Mouse (Mus musculus): Measurements from ENCODE around the gene Hist1h3h.
A peak's percentile ranks its signal among the peaks of the same experiment; 100 is the strongest.

Gene Hist1h3h

DNA sequence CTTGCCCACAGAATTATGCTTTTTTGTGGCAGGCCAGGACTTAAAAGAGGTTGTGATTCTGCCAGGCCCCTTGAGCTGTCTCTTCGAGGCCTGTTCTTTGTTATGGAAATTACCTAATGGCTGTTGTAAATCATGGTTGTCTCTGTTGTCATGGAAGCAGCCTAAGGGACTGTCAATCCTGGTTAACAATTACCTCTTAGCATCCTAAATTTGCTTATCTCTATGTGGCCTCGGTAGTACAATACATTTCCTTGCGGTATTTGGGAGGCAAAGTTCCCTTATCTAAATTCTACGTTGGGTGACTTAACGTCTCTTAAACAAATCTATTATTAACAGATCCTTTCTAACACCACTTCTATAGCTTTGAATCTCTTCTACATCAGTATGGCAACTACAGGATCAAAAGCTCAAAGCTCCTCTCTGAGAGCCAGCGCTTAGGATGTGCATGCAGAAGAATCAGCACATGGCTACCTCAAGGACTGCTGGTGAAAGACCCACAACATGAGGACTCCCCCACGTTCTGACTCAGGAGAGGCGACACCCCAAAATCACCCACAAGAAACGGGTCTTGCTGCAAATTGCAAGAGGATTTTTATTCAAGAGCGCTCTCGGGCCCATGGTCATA is 10.6 kb downstream of the Hist1h3h start:
- DNase-seq (ENCODE audit: low read depth, low spot score): no peak

DNA sequence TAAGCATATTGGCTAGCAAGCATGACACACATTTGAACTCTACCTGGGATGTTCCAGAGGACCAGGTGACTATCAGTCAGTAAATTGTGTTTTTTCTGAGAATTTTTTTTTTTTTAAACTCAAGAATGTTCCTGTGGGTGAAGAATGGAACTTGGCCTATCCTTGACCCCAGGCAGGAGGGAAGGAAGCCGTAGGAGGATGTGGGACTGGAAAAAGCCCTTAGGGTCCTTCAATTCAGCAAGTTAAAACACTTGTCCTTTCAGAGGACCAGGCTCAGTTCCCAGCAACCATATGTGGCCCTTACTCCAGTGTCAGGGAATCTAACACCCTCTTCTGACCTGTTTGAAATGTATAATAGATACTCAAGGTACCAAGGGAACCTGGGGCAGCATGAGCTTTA is 12.1 kb downstream of the Hist1h3h start:
- DNase-seq (ENCODE audit: low read depth, low spot score): no peak

DNA sequence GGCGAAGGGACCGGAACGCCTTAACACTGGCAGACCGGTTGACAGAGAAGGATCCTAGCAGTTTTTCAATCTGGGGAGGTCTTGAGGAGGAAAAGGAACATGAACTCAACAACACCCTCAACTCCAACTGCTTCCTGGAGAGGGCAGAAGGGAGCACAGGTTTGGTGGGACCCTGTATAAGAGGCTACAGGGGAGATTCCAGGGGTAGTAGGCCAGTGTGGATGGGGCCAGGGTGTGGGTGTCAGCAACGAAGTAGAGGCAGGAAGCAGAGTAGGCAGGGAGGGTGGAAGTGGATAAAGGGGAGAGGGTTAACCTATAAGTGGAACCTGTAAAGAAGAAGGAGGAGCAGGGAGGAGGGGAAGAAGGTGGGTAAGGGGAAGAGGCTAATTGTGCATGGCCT is 16.0 kb downstream of the Hist1h3h start:
- DNase-seq (ENCODE audit: low read depth, low spot score): peak; percentile 48

DNA sequence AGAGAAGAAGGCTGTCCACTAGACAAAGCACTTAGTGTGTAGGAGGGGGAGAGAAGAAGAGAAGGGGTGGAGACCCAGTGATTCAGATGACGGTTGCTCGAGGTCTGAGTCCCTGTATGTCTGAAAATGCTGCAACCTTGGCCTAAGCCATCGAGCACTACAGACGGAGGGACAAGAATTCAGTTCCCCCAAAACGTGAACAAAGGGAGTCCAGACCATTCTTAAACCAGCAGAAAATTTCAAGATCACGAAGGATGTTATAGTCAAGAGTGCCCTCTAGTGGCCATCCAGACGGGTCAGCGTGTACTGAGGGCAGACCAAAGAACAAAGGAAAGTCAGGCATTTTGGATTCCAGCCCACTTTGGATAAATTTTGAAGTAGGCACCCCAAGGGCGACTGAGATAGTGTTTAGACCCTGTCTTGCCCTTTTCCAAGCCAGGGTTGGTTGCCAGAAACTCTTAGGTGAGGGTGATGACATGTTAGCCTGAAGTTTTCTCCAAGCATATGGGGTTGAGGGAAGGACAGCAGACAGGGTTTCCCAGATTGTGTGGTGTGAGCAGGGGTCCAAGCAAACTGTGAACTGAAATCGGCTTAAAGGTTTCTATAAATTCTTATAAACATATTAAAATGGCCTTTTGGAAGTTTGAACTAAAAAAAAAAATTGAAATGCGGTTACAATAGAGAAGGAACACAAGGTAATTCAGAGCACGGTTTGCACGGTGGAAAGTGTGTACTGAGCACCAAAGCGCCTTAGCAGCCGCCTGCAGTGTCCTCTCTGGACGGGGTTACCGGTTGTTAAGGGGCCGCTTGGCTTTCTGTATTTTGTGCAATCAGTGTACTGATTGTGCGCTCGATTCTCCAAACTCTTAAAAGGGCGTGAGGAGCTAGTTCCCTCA is 16.8 kb downstream of the Hist1h3h start:
- DNase-seq (ENCODE audit: low read depth, low spot score): peak; percentile 90

DNA sequence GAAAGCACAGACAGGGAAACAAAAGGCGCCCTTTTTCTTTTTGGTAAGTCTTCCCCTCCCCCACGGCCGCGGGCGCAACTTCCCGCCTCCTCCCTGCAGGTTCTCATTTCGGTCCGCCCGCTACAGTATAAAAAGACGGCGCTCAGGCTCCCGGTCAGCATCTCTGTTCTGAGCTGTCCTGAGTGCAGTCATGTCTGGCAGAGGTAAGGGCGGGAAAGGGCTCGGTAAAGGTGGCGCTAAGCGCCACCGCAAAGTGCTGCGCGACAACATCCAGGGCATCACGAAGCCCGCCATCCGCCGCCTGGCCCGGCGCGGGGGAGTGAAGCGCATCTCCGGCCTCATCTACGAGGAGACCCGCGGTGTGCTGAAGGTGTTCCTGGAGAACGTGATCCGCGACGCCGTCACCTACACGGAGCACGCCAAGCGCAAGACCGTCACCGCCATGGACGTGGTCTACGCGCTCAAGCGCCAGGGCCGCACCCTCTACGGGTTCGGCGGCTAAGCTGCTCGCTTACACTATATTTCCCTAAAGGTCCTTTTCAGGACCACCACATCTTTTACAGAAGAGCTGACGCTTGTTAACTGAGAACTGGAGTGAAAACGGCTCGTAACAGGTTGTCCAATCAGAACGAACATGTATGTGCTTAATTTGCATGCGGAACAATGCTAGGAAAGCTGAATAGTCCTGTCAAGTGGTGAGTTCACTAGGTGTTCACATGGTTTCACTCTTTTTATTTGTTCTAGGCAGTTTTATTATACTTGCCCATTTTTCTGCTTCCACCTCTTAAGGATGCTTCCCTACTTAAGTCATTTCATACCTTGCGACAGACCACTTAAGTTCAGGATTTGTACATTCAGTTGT is 17.7 kb downstream of the Hist1h3h start, which contains the start of gene Hist1h4j:
Gene Hist1h4j, plus strand, starts transcription at position 159 of the 862 bp plus-strand sequence.
- peak; percentile 94 for DNase-seq (ENCODE audit: low read depth, low spot score)

DNA sequence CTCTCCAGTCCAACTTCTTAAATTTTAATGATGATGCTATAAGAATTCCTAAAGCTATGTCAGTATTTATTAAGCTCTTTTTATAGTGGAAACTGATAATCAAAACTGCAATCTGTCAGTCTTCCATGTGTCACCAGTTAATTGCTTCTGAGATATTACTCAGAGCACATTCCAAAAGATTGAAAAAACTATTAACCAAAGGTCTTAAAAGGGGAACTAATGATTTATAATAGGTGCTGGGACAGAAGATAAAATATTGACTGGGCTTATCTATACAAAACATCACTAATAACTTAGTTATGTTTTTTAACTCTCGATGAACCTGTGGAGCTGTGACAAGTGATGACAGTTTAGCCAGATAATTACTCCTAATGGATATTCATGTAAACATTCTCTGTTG is 27.5 kb downstream of the Hist1h3h start:
- DNase-seq (ENCODE audit: low read depth, low spot score): no peak

DNA sequence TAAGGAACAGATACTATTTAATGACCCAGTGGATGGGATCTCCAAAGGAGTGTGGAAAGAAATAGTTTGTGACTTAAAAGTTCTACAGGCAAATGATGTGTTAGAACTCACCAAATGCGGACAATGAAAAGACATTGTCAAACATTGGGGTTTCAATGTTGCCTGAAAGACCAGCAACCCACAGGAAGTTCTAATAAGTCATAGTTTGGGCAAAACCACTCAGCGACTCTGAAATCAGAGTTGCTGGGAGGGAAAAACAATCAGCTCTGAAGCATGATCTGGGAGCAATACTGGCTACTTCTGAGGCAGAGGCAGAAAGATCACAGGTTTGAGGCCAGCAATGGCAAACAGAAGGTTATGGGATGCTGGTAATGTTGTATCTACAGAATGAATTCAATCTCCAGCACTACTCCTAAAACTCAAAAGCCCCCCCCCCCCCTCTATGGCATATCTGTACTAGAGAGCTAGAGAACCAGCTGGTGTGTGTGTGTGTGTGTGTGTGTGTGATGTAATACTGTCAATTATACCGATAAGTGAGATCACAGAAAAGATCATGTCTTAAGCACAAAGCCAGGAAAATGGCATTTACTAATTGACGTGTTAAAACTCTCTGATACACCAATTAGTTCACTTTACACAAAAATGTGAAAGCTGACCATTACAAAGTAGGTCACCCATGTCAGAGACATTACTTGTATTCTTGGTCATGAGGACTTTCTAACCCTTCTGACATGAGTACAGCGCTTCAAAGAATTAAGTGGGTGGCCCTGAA is 32.1 kb downstream of the Hist1h3h start:
- peak; percentile 72 for DNase-seq (ENCODE audit: low read depth, low spot score)

DNA sequence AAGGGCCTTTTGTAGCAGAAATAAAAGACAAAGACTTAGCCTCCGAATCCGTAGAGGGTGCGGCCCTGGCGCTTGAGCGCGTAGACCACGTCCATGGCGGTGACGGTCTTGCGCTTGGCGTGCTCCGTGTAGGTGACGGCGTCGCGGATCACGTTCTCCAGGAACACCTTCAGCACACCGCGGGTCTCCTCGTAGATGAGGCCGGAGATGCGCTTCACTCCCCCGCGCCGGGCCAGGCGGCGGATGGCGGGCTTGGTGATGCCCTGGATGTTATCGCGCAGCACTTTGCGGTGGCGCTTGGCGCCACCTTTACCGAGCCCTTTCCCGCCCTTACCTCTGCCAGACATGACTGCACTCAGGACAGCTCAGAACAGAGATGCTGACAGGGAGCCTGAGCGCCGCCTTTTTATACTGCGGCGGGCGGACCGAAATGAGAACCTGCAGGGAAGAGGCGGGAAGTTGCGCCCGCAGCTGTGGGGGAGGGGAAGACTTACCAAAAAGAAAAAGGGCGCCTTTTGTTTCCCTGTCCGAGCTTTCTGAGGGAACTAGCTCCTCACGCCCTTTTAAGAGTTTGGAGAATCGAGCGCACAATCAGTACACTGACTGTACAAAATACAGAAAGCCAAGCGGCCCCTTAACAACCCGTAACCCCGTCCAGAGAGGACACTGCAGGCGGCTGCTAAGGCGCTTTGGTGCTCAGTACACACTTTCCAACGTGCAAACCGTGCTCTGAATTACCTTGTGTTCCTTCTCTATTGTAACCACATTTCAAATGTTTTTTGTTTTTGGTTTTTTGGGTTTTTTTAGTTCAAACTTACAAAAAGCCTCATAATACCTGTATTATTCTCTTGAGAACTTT is 32.9 kb downstream of the Hist1h3h start, which contains the start of gene Hist1h4k:
Gene Hist1h4k, minus strand, starts transcription at position 347 of the 859 bp plus-strand sequence.
- peak; percentile 95 for DNase-seq (ENCODE audit: low read depth, low spot score)

DNA sequence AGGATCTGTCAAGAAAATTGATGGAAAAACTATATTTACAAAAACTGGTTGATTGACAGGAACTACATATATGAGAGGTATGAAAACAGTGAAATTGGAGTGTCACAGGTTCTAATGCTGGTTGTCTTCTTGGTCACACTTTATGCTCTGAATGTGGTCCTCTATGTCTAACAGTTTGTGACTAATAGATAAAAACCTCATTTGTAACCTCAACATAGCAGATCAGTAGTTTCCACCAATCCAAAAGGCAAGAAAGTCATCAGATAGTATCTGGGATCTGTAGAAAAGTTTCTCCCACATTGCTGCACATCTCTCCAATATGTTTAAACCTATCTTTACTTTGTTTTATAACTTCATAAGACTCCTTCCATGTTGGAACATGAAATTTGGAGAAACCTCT is 34.0 kb downstream of the Hist1h3h start:
- peak; percentile 29 for DNase-seq (ENCODE audit: low read depth, low spot score)

DNA sequence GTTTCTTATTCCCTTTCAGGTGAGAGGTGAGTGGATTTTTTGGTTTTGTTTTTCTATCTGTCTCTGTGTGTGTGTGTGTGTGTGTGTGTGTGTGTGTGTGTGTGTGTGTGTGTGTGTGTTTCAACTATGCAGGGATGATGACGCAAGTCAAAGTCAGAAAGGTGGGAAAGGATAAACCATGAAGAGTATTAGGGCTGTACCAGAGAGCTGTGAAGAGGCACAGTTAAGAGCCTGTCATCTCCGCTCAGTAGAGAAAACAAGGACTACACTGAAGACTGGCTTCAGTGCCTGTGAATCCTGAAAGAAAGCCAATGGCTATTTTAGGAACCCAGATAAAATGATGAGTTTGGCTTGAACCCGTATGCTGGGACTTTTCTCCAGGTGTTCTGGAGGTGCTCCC is 34.4 kb downstream of the Hist1h3h start:
- DNase-seq (ENCODE audit: low read depth, low spot score): no peak

DNA sequence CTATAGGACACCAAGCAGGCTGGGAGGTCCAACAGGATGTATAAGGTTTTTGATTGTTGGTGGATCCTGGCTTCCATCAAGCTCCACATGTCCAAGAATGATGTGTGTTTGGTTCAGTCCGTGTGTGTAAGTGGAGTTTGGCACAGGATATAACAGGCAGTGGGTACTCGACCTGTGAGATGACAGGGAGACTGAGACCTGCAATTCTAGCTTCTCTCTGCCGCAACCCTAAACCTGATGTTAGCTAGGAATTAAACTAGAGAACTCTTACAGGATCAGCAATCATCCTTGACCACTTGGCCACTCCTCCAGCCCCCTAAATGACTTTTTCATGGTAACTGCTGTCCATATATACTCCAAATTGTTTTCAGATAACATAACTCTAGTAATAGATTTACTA is 34.9 kb downstream of the Hist1h3h start:
- peak; percentile 48 for DNase-seq (ENCODE audit: low read depth, low spot score)

DNA sequence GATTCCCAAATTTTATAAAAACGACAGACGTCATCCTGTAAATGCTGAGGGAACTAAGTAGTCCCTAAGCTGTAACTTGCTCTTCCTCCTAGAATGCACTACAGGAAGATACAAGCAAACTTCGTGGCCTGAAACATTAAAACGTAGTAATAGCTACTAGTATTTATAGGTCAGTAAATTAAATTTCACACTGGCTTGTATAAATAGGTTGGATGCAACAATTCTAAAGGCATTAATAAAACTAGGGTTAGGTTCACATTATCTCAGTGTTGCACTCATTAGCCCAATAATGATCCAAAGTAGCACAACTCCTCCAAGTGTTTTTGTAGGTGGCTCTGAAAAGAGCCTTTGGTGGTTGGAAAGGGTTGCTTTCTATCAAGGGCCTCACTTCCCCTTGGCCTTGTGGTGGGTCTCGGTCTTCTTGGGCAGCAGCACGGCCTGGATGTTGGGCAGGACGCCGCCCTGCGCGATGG is 35.6 kb downstream of the Hist1h3h start:
- peak; percentile 77 for DNase-seq (ENCODE audit: low read depth, low spot score)

DNA sequence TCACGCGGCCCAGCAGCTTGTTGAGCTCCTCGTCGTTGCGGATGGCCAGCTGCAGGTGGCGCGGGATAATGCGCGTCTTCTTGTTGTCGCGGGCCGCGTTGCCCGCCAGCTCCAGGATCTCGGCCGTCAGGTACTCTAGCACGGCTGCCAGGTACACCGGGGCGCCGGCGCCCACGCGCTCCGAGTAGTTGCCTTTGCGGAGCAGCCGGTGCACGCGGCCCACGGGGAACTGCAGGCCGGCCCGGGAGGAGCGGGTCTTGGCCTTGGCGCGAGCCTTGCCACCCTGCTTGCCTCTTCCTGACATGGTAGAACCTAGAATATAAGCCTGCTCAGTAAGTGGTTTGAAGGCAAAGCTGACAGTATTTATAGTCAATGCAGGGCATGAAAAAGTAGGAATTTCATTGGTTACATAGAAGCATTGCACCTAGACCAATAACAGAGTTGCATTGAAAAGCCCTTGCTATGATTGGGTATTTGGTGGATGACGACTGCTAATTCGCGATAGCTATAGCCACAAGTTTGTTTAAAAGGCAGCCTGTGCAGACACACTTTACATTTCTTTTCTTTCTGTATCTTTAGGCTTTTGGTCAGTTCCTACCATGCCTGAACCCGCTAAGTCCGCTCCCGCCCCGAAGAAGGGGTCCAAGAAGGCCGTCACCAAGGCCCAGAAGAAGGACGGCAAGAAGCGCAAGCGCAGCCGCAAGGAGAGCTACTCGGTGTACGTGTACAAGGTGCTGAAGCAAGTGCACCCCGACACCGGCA is 36.2 kb downstream of the Hist1h3h start, which contains the start of the genes Hist1h2ak and Hist1h2bn:
Gene Hist1h2ak, minus strand, starts transcription at position 304 of the 762 bp plus-strand sequence.
Gene Hist1h2bn, plus strand, starts transcription at position 600 of the 762 bp plus-strand sequence.
- DNase-seq (ENCODE audit: low read depth, low spot score): peak; percentile 95

DNA sequence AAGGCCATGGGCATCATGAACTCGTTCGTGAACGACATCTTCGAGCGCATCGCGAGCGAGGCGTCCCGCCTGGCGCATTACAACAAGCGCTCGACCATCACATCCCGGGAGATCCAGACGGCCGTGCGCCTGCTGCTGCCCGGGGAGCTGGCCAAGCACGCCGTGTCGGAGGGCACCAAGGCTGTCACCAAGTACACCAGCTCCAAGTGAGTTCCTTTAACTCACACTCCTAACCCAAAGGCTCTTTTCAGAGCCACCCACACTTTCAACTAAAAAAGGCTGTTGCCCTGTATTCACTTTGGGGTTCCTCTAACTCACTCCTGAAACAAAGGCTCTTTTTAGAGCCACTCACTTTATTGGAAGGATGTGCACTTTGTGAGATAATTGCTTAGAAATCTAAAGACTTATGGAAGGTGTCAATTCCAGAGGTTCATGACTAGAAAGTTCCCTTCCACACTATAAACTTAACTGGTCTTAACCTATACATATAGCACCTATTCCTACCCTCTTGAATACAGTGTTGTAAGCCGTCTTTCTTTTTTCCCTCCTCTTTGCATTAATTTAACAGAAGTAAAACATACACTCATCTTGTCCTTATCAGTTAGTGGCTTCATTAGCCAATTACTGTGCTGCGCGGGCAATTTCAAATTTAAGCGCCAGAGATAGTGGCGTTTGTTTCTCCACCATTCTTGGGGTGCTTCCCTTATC is 37.0 kb downstream of the Hist1h3h start:
- peak; percentile 76 for DNase-seq (ENCODE audit: low read depth, low spot score)

DNA sequence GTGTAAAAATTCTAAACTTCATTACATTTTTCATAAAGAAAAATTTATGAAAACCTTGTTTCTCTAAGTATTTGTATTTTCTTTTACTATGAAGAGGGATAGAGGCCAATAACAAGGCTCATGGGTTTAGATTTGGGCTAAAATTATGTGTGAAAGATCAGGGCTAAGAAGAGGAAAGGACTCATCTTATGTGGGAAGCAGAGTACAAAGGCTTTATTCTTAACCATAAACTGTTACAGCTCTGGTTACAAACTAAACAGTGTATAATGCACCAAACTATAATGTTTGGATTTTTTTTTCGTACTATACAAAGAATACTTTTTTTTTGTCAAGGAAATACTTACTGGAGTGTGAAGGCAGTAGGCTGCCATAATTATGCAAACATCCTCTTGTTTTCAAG is 38.2 kb downstream of the Hist1h3h start:
- DNase-seq (ENCODE audit: low read depth, low spot score): peak; percentile 51

Measured in A20 (cell line).